Mouse (Mus musculus) MEL (cell line): ENCODE measurements around the gene Zbtb20.

Source experiments
- MAX ChIP-seq: IDR thresholded peaks from 2 replicates; pipeline ENCODE4 v1.6.1; 2011; ENCODE audit warnings: low read length, improper control_type of control experiment
- MEF2A ChIP-seq: IDR thresholded peaks from 2 replicates; pipeline ENCODE4 v1.6.1; 2014; ENCODE audit warnings: low read depth, mild to moderate bottlenecking, inconsistent platforms, low read length, improper control_type of control experiment; ENCODE audit not compliant: poor library complexity, insufficient replicate concordance, severe bottlenecking; ENCODE audit errors: extremely low read depth
- MYC ChIP-seq: IDR thresholded peaks from 2 replicates; pipeline ENCODE4 v1.6.1; 2011; ENCODE audit warnings: low read depth, mild to moderate bottlenecking, low read length, improper control_type of control experiment, moderate library complexity
- NRF1 ChIP-seq: IDR thresholded peaks from 2 replicates; pipeline ENCODE4 v1.6.1; 2014; ENCODE audit warnings: low read depth, mild to moderate bottlenecking, inconsistent platforms, low read length, improper control_type of control experiment, moderate library complexity; ENCODE audit not compliant: poor library complexity, insufficient read depth, severe bottlenecking
- POLR2A ChIP-seq, 2 experiments: IDR thresholded peaks; 2 replicates each; pipeline ENCODE4 v1.6.1; 2011 to 2012; ENCODE audit warnings: low read length in 2 of 2, mild to moderate bottlenecking in 2 of 2, control low read depth in 1 of 2, improper control_type of control experiment in 1 of 2, low read depth in 1 of 2, moderate library complexity in 1 of 2; ENCODE audit not compliant: control insufficient read depth in 1 of 2, insufficient read depth in 1 of 2, poor library complexity in 1 of 2
- POLR2AphosphoS5 ChIP-seq: IDR thresholded peaks from 2 replicates; pipeline ENCODE4 v1.6.1; 2012; ENCODE audit warnings: low read depth, borderline replicate concordance, mild to moderate bottlenecking, inconsistent platforms, low read length, moderate library complexity, mixed read lengths
- TCF12 ChIP-seq: IDR thresholded peaks from 2 replicates; pipeline ENCODE4 v1.6.1; 2014; ENCODE audit warnings: low read depth, mild to moderate bottlenecking, inconsistent platforms, low read length, improper control_type of control experiment, moderate library complexity
- ZC3H11A ChIP-seq: IDR thresholded peaks from 2 replicates; pipeline ENCODE4 v1.6.1; 2012; ENCODE audit warnings: low read depth, mild to moderate bottlenecking, inconsistent platforms, low read length, improper control_type of control experiment
- ZKSCAN1 ChIP-seq: IDR thresholded peaks from 2 replicates; pipeline ENCODE4 v1.6.1; 2012; ENCODE audit warnings: low read depth, mild to moderate bottlenecking, inconsistent platforms, low read length, improper control_type of control experiment, moderate library complexity

- TF ChIP-seq ZKSCAN1 (no peak), MAX (no peak), POLR2AphosphoS5 (no peak), POLR2A (IDR thresholded peaks at IDR 0.05; ENCODE audit: control insufficient read depth in 1 of 2, insufficient read depth in 1 of 2, low read depth in 1 of 2, low read length in 2 of 2, poor library complexity in 1 of 2) (no peak), NRF1 (no peak), TCF12 (no peak), MYC (no peak), MEF2A (no peak), ZC3H11A (no peak)
Observed at GRCm38 (mm10) chr16:43504556-43504955, 628.9 kb downstream of the Zbtb20 start.
